8 mouse cellular contexts compared by ENCODE assay signal in genomic region chr11:98192901-98193805, GRCm38 (mm10). TPM values are rescaled to one million over a fixed set of nuclear protein-coding genes. Genes with fewer than 3 reads are reported as not detected.
DNase-seq lines count a peak whose midpoint lies in the region; ATAC-seq and TF ChIP-seq lines count a peak whose summit lies in the region.

TSS of gene Med1 (minus strand) at chr11:98193293.

- ATAC-seq in heart, embryonic 11.5 days (replicated peaks; ENCODE audit: insufficient number of reproducible peaks, low FRiP score, low TSS enrichment): peak; percentile 87
- peak; percentile 97 for ATAC-seq in kidney, embryonic 16.5 days (ENCODE audit: low FRiP score, low TSS enrichment)

- H3K4me3 ChIP-seq in C2C12 (ENCODE audit: insufficient read depth, poor library complexity, severe bottlenecking): peak within 1 kb of the TSS; percentile 94
- peak within 1 kb of the TSS; percentile 68 for H3K4me3 ChIP-seq in erythroblast, embryonic 14.5 days (replicated peaks)
- H3K4me3 ChIP-seq in heart, embryonic 11.5 days (ENCODE audit: low read depth, low read length): peak within 1 kb of the TSS; percentile 90
- H3K4me3 ChIP-seq in kidney, embryonic 16.5 days (ENCODE audit: low read length): peak within 1 kb of the TSS; percentile 85
- peak within 1 kb of the TSS; percentile 94 for H3K4me3 ChIP-seq in liver, adult 2 months (ENCODE audit: insufficient read depth, low read depth, low read length)
- H3K4me3 ChIP-seq in myocyte: peak within 1 kb of the TSS; percentile 78

- H3ac ChIP-seq in C2C12 (ENCODE audit: control insufficient read depth, insufficient read length, low read depth) (peak within 1 kb of the TSS; percentile 94), myocyte (ENCODE audit: control insufficient read depth, insufficient read length) (peak within 1 kb of the TSS; percentile 36)

- H3K79me3 ChIP-seq in C2C12 (ENCODE audit: low read depth): peaks cover 42% of the 10 kb centered on the region

- peak; percentile 99 for DNase-seq in brain, embryonic 14.5 days (ENCODE audit: low read depth)
- peak; percentile 91 for DNase-seq in liver, adult 2 months (ENCODE audit: extremely low read depth, low read depth, low spot score)
- DNase-seq in splenic B cell, adult 2 months (ENCODE audit: low read depth, low spot score): peak; percentile 98

- H3K27me3 ChIP-seq in C2C12 (ENCODE audit: control insufficient read depth, insufficient read depth, insufficient read length): no peaks in the 10 kb centered on the region
- H3K27me3 ChIP-seq in erythroblast, embryonic 14.5 days (ENCODE audit: control insufficient read depth): no peaks in the 10 kb centered on the region; the same call in 1 of the 2 replicates
- H3K27me3 ChIP-seq in heart, embryonic 11.5 days (ENCODE audit: control insufficient read depth, insufficient read depth, low read length): no peaks in the 10 kb centered on the region
- H3K27me3 ChIP-seq in kidney, embryonic 16.5 days (ENCODE audit: insufficient read depth, low read length): no peaks in the 10 kb centered on the region
- H3K27me3 ChIP-seq in liver, adult 2 months (ENCODE audit: control insufficient read depth, insufficient read depth, low read length): no peaks in the 10 kb centered on the region
- H3K27me3 ChIP-seq in myocyte (ENCODE audit: control insufficient read depth, insufficient read depth, insufficient read length): peaks cover 6% of the 10 kb centered on the region
- no peaks in the 10 kb centered on the region for H3K27me3 ChIP-seq in splenic B cell, adult 2 months (ENCODE audit: control insufficient read depth, insufficient read depth, low read length, poor library complexity, severe bottlenecking)

- H3K9ac ChIP-seq in heart, embryonic 11.5 days (ENCODE audit: low read depth, low read length): peak within 1 kb of the TSS; percentile 95
- peak within 1 kb of the TSS; percentile 95 for H3K9ac ChIP-seq in kidney, embryonic 16.5 days (replicated peaks; ENCODE audit: low read length)
- H3K9ac ChIP-seq in liver, adult 2 months (ENCODE audit: low read depth, low read length): peak within 1 kb of the TSS; percentile 92

- H3K27ac ChIP-seq in heart, embryonic 11.5 days (ENCODE audit: low read depth, low read length): peak within 1 kb of the TSS; percentile 85
- peak within 1 kb of the TSS; percentile 96 for H3K27ac ChIP-seq in kidney, embryonic 16.5 days (ENCODE audit: low read length)
- H3K27ac ChIP-seq in liver, adult 2 months (replicated peaks; ENCODE audit: insufficient read depth, low read depth, low read length): peak within 1 kb of the TSS; percentile 72

- H3K79me2 ChIP-seq in C2C12 (ENCODE audit: control insufficient read depth, insufficient read depth): peaks cover 50% of the 10 kb centered on the region
- peaks cover 21% of the 10 kb centered on the region; the same call in 1 of the 2 replicates for H3K79me2 ChIP-seq in liver, adult 2 months (ENCODE audit: control insufficient read depth, insufficient read depth, low read length)
- peaks cover 45% of the 10 kb centered on the region for H3K79me2 ChIP-seq in myocyte (ENCODE audit: control insufficient read depth, insufficient read depth)

- WGBS in heart, embryonic 11.5 days (ENCODE audit: insufficient replicate concordance): under 1% methylated on average over 53 of the region's 53 CpGs
- 0% methylated on average over 53 of the region's 53 CpGs for WGBS in kidney, embryonic 16.5 days
- WGBS in liver, adult 2 months: under 1% methylated on average over 51 of the region's 53 CpGs

- TF ChIP-seq POLR2A in brain, embryonic 14.5 days (IDR thresholded peaks at IDR 0.05; ENCODE audit: borderline replicate concordance, extremely low read depth, insufficient read depth, insufficient read length, poor library complexity, severe bottlenecking): peak; percentile 54; the same call in 1 of the 2 replicates
- TF ChIP-seq POLR2A in liver, adult 2 months (IDR thresholded peaks at IDR 0.05; ENCODE audit: extremely low read depth, insufficient read depth, low read length): peak; percentile 58; the same call in 1 of the 2 replicates
- TF ChIP-seq POLR2A in myocyte (IDR thresholded peaks at IDR 0.05; ENCODE audit: insufficient read length, low read depth): peak; percentile 51

- H3K9me3 ChIP-seq in erythroblast, embryonic 14.5 days (ENCODE audit: control insufficient read depth, low read length): no peaks in the 10 kb centered on the region
- H3K9me3 ChIP-seq in heart, embryonic 11.5 days (replicated peaks; ENCODE audit: control insufficient read depth, low read length): no peaks in the 10 kb centered on the region
- no peaks in the 10 kb centered on the region for H3K9me3 ChIP-seq in kidney, embryonic 16.5 days (ENCODE audit: low read length)

- no peak for TF ChIP-seq CTCF in C2C12 (IDR thresholded peaks at IDR 0.05; ENCODE audit: control insufficient read depth, insufficient read depth, insufficient read length)
- no peak for TF ChIP-seq CTCF in brain, embryonic 14.5 days (IDR thresholded peaks at IDR 0.05; ENCODE audit: borderline replicate concordance, extremely low read depth, insufficient read depth, insufficient read length)
- TF ChIP-seq CTCF in liver, adult 2 months (IDR thresholded peaks at IDR 0.05; ENCODE audit: low read depth, low read length): no peak

- peak within 1 kb of the TSS; percentile 87 for H3K4me2 ChIP-seq in heart, embryonic 11.5 days
- H3K4me2 ChIP-seq in kidney, embryonic 16.5 days (replicated peaks; ENCODE audit: low read depth, low read length): peak within 1 kb of the TSS; percentile 81
- H3K4me2 ChIP-seq in myocyte (ENCODE audit: low read depth): peak within 1 kb of the TSS; percentile 85

- H3K4me1 ChIP-seq in erythroblast, embryonic 14.5 days (ENCODE audit: control insufficient read depth): peaks cover 28% of the 10 kb centered on the region
- peaks cover 7% of the 10 kb centered on the region for H3K4me1 ChIP-seq in heart, embryonic 11.5 days (ENCODE audit: control insufficient read depth, insufficient read depth, low read length)
- H3K4me1 ChIP-seq in kidney, embryonic 16.5 days (ENCODE audit: insufficient read depth, low read length): peaks cover 13% of the 10 kb centered on the region
- peaks cover 2% of the 10 kb centered on the region for H3K4me1 ChIP-seq in liver, adult 2 months (ENCODE audit: control insufficient read depth, insufficient read depth, low read length)

- peaks cover 32% of the 10 kb centered on the region for H3K36me3 ChIP-seq in C2C12 (ENCODE audit: control insufficient read depth, insufficient read depth)
- peaks cover 32% of the 10 kb centered on the region for H3K36me3 ChIP-seq in erythroblast, embryonic 14.5 days (ENCODE audit: control insufficient read depth)
- 0 out of 2 replicates have a peak, but pooled peaks cover 5% of the 10 kb centered on the region for H3K36me3 ChIP-seq in heart, embryonic 11.5 days (ENCODE audit: control insufficient read depth, insufficient read depth, low read length)
- peaks cover 17% of the 10 kb centered on the region for H3K36me3 ChIP-seq in kidney, embryonic 16.5 days (ENCODE audit: insufficient read depth, low read length)
- peaks cover 11% of the 10 kb centered on the region for H3K36me3 ChIP-seq in liver, adult 2 months (ENCODE audit: control insufficient read depth, insufficient read depth, low read length)
- peaks cover 12% of the 10 kb centered on the region for H3K36me3 ChIP-seq in myocyte (ENCODE audit: control insufficient read depth, insufficient read depth)
- H3K36me3 ChIP-seq in splenic B cell, adult 2 months (ENCODE audit: control insufficient read depth, insufficient read depth, low read length, poor library complexity, severe bottlenecking): peaks cover 6% of the 10 kb centered on the region

TF ChIP-seq in C2C12, 6 proteins besides CTCF, POLR2A, EP300 and RAD21:
- TF ChIP-seq CEBPB (IDR thresholded peaks at IDR 0.05; ENCODE audit: low read depth) (peak; percentile 36), MAX (IDR thresholded peaks at IDR 0.05) (peak; percentile 12), FOSL1 (IDR thresholded peaks at IDR 0.05; ENCODE audit: insufficient read depth, low read length, poor library complexity, severe bottlenecking) (no peak)

TF ChIP-seq in myocyte, 11 proteins besides CTCF, POLR2A, EP300 and RAD21:
- TF ChIP-seq POLR2AphosphoS2 (IDR thresholded peaks at IDR 0.05; ENCODE audit: insufficient read length, low read depth) (peak; percentile 74), REST (IDR thresholded peaks at IDR 0.05; ENCODE audit: insufficient read depth, insufficient read length) (no peak)

RNA-seq across cellular contexts. Expression of gene Med1, which starts in this region (rescaled TPM):
- polyA plus RNA-seq in C2C12 (2012; fragmentation: generic; extraction: Trizol): 18.0 TPM
- 30.4 and 33.2 TPM in 2 replicates for polyA plus RNA-seq in brain, embryonic 14.5 days (2012; rRNA removed)
- 1.0 and 1.1 TPM in 2 replicates for polyA plus RNA-seq in erythroblast, embryonic 14.5 days (2012)
- polyA plus RNA-seq in heart, embryonic 11.5 days (2014; fragmentation: Nextera tagmentation; extraction: Ambion mirVana): 40.7 and 46.9 TPM in 2 replicates
- 64.6 and 67.9 TPM in 2 replicates for polyA plus RNA-seq in kidney, embryonic 16.5 days (2015; fragmentation: Nextera tagmentation; extraction: Ambion mirVana)
- total RNA-seq in liver, adult 2 months (2014; rRNA removed): 10.0 and 12.9 TPM in 2 replicates
- 5.3 and 5.6 TPM in 2 replicates for polyA plus RNA-seq in liver, adult 2 months (2012; rRNA removed)
- 15.9 TPM for polyA plus RNA-seq in myocyte (2012; fragmentation: generic; extraction: Trizol)

Comparison
In these comparisons a context has a peak if more than half of its experiments do, and no peak if none do; other contexts are left out.
1. Peak in every context shown above with its lines: DNase-seq, ATAC-seq, H3K4me3 ChIP-seq and H3K27ac ChIP-seq.